ENCODE assay signal across 12 mouse cellular contexts in the genomic region with DNA sequence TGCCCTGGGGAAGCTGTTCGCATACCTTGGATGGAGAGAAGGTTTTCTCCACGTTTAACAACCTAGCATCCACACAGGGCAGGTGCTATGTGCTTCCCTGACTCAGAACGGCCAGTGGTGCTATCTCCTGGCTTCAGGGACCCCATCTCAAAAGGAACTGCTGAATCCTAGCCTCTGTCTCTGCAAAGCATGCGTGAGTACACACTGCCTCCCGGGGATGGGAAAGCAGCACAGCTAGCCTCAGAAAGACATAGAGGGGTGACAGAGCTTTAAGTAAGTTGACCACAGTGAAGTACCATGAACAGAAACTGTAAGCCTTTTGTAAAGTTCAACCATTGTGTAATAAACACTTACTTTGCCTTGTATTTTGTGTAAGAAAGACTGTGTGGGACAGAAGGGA. TPM values are rescaled to one million over a fixed set of nuclear protein-coding genes. Genes with fewer than 3 reads are reported as not detected.
DNase-seq lines count a peak whose midpoint lies in the region; ATAC-seq and TF ChIP-seq lines count a peak whose summit lies in the region.
"Had no signal": no experiment of that assay in that cellular context is flagged by ENCODE, and none has a peak within 500 bp of the region (broad histone marks: within the 10 kb centered on the region; RNA-seq: fewer than 3 reads in every experiment).

No protein-coding gene starts in this region.

- no peak for DNase-seq in gastrocnemius, adult 2 months
- DNase-seq in gastrocnemius, postnatal 36 days = no peak
- no peak for DNase-seq in liver
- peak; percentile 12 for DNase-seq in brain, embryonic 14.5 days (ENCODE audit: low read depth)
- DNase-seq in right cerebral cortex, postnatal 4 days = no peak
- DNase-seq in left cerebral cortex, adult 9 months (ENCODE audit: low spot score in 2 of 2) = no peak
- DNase-seq: heart, postnatal 36 days had no signal

- H3K9me3 ChIP-seq in liver, embryonic 12.5 days (replicated peaks) = no peaks in the 10 kb centered on the region
- no peaks in the 10 kb centered on the region for H3K9me3 ChIP-seq in midbrain, embryonic 15.5 days

- 0 out of 2 replicates have a peak overlapping the region, but pooled peaks have one; percentile 46 for H3K27ac ChIP-seq in gastrocnemius, adult 2 months
- H3K27ac ChIP-seq in liver, embryonic 12.5 days = no peak overlapping the region
- H3K27ac ChIP-seq in midbrain, embryonic 15.5 days = no peak overlapping the region
- H3K27ac ChIP-seq: left cerebral cortex, adult 2 months had no signal

- H3K9ac ChIP-seq in liver, embryonic 12.5 days = no peak overlapping the region
- H3K9ac ChIP-seq in midbrain, embryonic 15.5 days = no peak overlapping the region

- no peak for ATAC-seq in liver, embryonic 12.5 days
- no peak for ATAC-seq in midbrain, embryonic 15.5 days (replicated peaks)
- ATAC-seq: activated CD4-positive, CD25-positive, alpha-beta regulatory T cell, adult 4 months had no signal

- H3K4me2 ChIP-seq in liver, embryonic 12.5 days = 0 out of 2 replicates have a peak overlapping the region, but pooled peaks have one; percentile 21
- H3K4me2 ChIP-seq in midbrain, embryonic 15.5 days = peak overlapping the region; percentile 35; the same call in 1 of the 2 replicates

- intact Hi-C loops in gastrocnemius, adult 2 months (cut with DNase I) = no loop called here
- intact Hi-C loops in gastrocnemius, postnatal 36 days (cut with DNase I) = no loop called here

- no peak for TF ChIP-seq CTCF in gastrocnemius, adult 2 months (IDR thresholded peaks at IDR 0.05)
- TF ChIP-seq CTCF in brain, embryonic 14.5 days (IDR thresholded peaks at IDR 0.05; ENCODE audit: borderline replicate concordance, extremely low read depth, insufficient read depth, insufficient read length) = no peak

- peaks cover 46% of the 10 kb centered on the region for H3K27me3 ChIP-seq in liver, embryonic 12.5 days (replicated peaks)
- H3K27me3 ChIP-seq in midbrain, embryonic 15.5 days (replicated peaks) = no peaks in the 10 kb centered on the region

- no peak for TF ChIP-seq POLR2A in brain, embryonic 14.5 days (IDR thresholded peaks at IDR 0.05; ENCODE audit: borderline replicate concordance, extremely low read depth, insufficient read depth, insufficient read length, poor library complexity, severe bottlenecking)

- peaks cover 6% of the 10 kb centered on the region; the same call in 1 of the 2 replicates for H3K4me1 ChIP-seq in liver, embryonic 12.5 days
- H3K4me1 ChIP-seq in midbrain, embryonic 15.5 days = peaks cover 18% of the 10 kb centered on the region

- WGBS in liver, embryonic 12.5 days (ENCODE audit: insufficient replicate concordance) = 38% methylated on average over 5 of the region's 5 CpGs
- WGBS in midbrain, embryonic 15.5 days = 59% methylated on average over 5 of the region's 5 CpGs

- H3K36me3 ChIP-seq in liver, embryonic 12.5 days = no peaks in the 10 kb centered on the region
- H3K36me3 ChIP-seq in midbrain, embryonic 15.5 days (replicated peaks) = no peaks in the 10 kb centered on the region

- peak overlapping the region; percentile 39 for H3K4me3 ChIP-seq in gastrocnemius, adult 2 months
- no peak overlapping the region for H3K4me3 ChIP-seq in liver, embryonic 12.5 days
- no peak overlapping the region for H3K4me3 ChIP-seq in midbrain, embryonic 15.5 days
- H3K4me3 ChIP-seq: left cerebral cortex, adult 2 months had no signal

RNA-seq across cellular contexts. Expression of gene Kcnip1, which starts 0.5 kb away (rescaled TPM):
- not detected for total RNA-seq in gastrocnemius, adult 2 months (2021)
- total RNA-seq in gastrocnemius, postnatal 36 days (2021) = not detected
- 0.39 and 0.66 TPM in 2 replicates for polyA plus RNA-seq in liver, embryonic 12.5 days (2016; fragmentation: Nextera tagmentation; extraction: Ambion mirVana)
- 39.8 and 56.6 TPM in 2 replicates for polyA plus RNA-seq in brain, embryonic 14.5 days (2012; rRNA removed)
- polyA plus RNA-seq in midbrain, embryonic 15.5 days (2015; fragmentation: Nextera tagmentation; extraction: Ambion mirVana) = 86.6 and 92.9 TPM in 2 replicates
- total RNA-seq: granulocyte monocyte progenitor cell, adult 5-6 weeks had no signal
- polyA plus RNA-seq: activated CD4-positive, CD25-positive, alpha-beta regulatory T cell, adult 4 months had no signal

RNA-seq across cellular contexts. Expression of gene Kcnmb1, which starts 30.7 kb away (rescaled TPM):
- under 1 TPM; 0.17 to 0.23 TPM for total RNA-seq in gastrocnemius, adult 2 months (2021)
- total RNA-seq in gastrocnemius, postnatal 36 days (2021) = under 1 TPM; 0.10 TPM
- polyA plus RNA-seq in liver, embryonic 12.5 days (2016; fragmentation: Nextera tagmentation; extraction: Ambion mirVana) = 0.11 and 0.18 TPM in 2 replicates
- polyA plus RNA-seq in brain, embryonic 14.5 days (2012; rRNA removed) = 0.09 and 0.23 TPM in 2 replicates
- polyA plus RNA-seq in midbrain, embryonic 15.5 days (2015; fragmentation: Nextera tagmentation; extraction: Ambion mirVana) = 0.20 and 0.21 TPM in 2 replicates
- total RNA-seq: granulocyte monocyte progenitor cell, adult 5-6 weeks had no signal

RNA-seq across cellular contexts. Expression of gene Lcp2, which starts 53.2 kb away (rescaled TPM):
- 1 to 10 TPM in 1 of 2 experiments, under 1 TPM in 1; 0.36 to 1.6 TPM for total RNA-seq in gastrocnemius, adult 2 months (2021)
- 1 to 10 TPM; 1.3 TPM for total RNA-seq in gastrocnemius, postnatal 36 days (2021)
- 10.5 and 11.5 TPM in 2 replicates for polyA plus RNA-seq in liver, embryonic 12.5 days (2016; fragmentation: Nextera tagmentation; extraction: Ambion mirVana)
- 1.5 and 2.1 TPM in 2 replicates for polyA plus RNA-seq in brain, embryonic 14.5 days (2012; rRNA removed)
- 2.6 and 4.0 TPM in 2 replicates for polyA plus RNA-seq in midbrain, embryonic 15.5 days (2015; fragmentation: Nextera tagmentation; extraction: Ambion mirVana)

Comparison
In these comparisons a context has a peak if more than half of its experiments do, and no peak if none do; other contexts are left out.
1. RNA of gene Kcnip1, which starts 0.5 kb away (polyA plus RNA-seq): 86.6 to 92.9 TPM in midbrain, embryonic 15.5 days and 39.8 to 56.6 TPM in brain, embryonic 14.5 days; 0.39 to 0.66 TPM in liver, embryonic 12.5 days; every median in the first group is over 10 times any median in the second.